Mouse (Mus musculus) left cerebral cortex, adult 2 months (tissue): ENCODE measurements at regions not wholly inside any gene's neighbourhood (a gene's known extent, or its start where the extent isn't known, plus 50 kb on each side); places are given as distances from the start of the nearest gene placed in this dataset.
A peak's percentile ranks its signal among the peaks of the same experiment; 100 is the strongest.

Source experiments
- DNase-seq, 2 experiments: peaks; one replicate each; pipeline ENCODE4 v3.0.0; 2021 to 2022; ENCODE audit warnings: low spot score in 2 of 2, mixed read lengths in 1 of 2; ENCODE audit errors: extremely low spot score in 1 of 2
- H3K27ac ChIP-seq: fragments of 200-600 bp; 2 replicates; pipeline ENCODE4 v1.8.1; 2022
- H3K4me3 ChIP-seq: fragments of 200-600 bp; 2 replicates; pipeline ENCODE4 v1.8.1; 2022
- CTCF ChIP-seq: fragments of 200-600 bp; IDR thresholded peaks from 2 replicates; pipeline ENCODE4 v1.8.1; 2022; ENCODE audit warnings: antibody characterized with exemption, mild to moderate bottlenecking, moderate library complexity
- intact Hi-C: fragments of 180-260 bp; cut with DNase I; formaldehyde crosslinking; loops from one replicate; pipeline ENCODE4 v1.15.1; 2025

GRCm38 (mm10) chr10:99395411-99395810 lies 132.4 kb downstream of the Dusp6 start:
- DNase-seq = no peak
- Histone ChIP-seq H3K4me3 (no peak overlapping the region), H3K27ac (no peak overlapping the region)
- TF ChIP-seq CTCF = no peak
- intact Hi-C loops = loop anchor here (5.0 to 10.0 kb wide), 3 partner anchors 38 to 231 kb away; no protein-coding TSS in a partner anchor

GRCm38 (mm10) chr10:99396630-99397029 lies 133.6 kb downstream of the Dusp6 start:
- peak; percentile 17 to 42 for DNase-seq
- Histone ChIP-seq H3K27ac (no peak overlapping the region), H3K4me3 (no peak overlapping the region)
- TF ChIP-seq CTCF = no peak
- intact Hi-C loops = loop anchor here (1.0 to 10.0 kb wide), 5 partner anchors 39 to 232 kb away; partner anchors contain the start of gene Dusp6

GRCm38 (mm10) chr10:99400076-99400475 lies 137.0 kb downstream of the Dusp6 start:
- DNase-seq = peak; percentile 22 to 29
- Histone ChIP-seq H3K4me3 (no peak overlapping the region), H3K27ac (peak overlapping the region; percentile 75; the same call in 1 of the 2 replicates)
- no peak for TF ChIP-seq CTCF
- intact Hi-C loops = loop anchor here (1.0 to 2.0 kb wide), 3 partner anchors 77 to 90 kb away; no protein-coding TSS in a partner anchor

- Histone ChIP-seq H3K27ac (no peak overlapping the region), H3K4me3 (no peak overlapping the region)
- DNase-seq = no peak
- no peak for TF ChIP-seq CTCF
- intact Hi-C loops = no loop called here
Measured at GRCm38 (mm10) chr10:99406764-99407163, 143.7 kb downstream of the Dusp6 start.

- intact Hi-C loops = no loop called here
- Histone ChIP-seq H3K27ac (no peak overlapping the region), H3K4me3 (no peak overlapping the region)
Measured at GRCm38 (mm10) chr10:99408786-99409185, 145.8 kb downstream of the Dusp6 start.

GRCm38 (mm10) chr10:99409744-99410143 lies 146.7 kb downstream of the Dusp6 start:
- Histone ChIP-seq H3K4me3 (no peak overlapping the region), H3K27ac (peak overlapping the region; percentile 59)
- no peak for TF ChIP-seq CTCF
- no peak for DNase-seq
- intact Hi-C loops = no loop called here

More at GRCm38 (mm10) chr10:99408786-99409185, 145.8 kb downstream of the Dusp6 start:
- TF ChIP-seq CTCF = peak; percentile 29
- DNase-seq = no peak

GRCm38 (mm10) chr10:99410754-99411153 lies 147.7 kb downstream of the Dusp6 start:
- no peak for DNase-seq
- no peak overlapping the region for H3K27ac ChIP-seq
- H3K4me3 ChIP-seq = no peak overlapping the region
- TF ChIP-seq CTCF = no peak
- intact Hi-C loops = no loop called here

GRCm38 (mm10) chr10:99413455-99413854 lies 150.4 kb downstream of the Dusp6 start:
- TF ChIP-seq CTCF = no peak
- DNase-seq = no peak
- intact Hi-C loops = no loop called here

GRCm38 (mm10) chr10:99416271-99416670 lies 153.2 kb downstream of the Dusp6 start:
- intact Hi-C loops = no loop called here
- H3K4me3 ChIP-seq = no peak overlapping the region
- TF ChIP-seq CTCF = no peak
- H3K27ac ChIP-seq = no peak overlapping the region
- no peak for DNase-seq

More at GRCm38 (mm10) chr10:99413455-99413854, 150.4 kb downstream of the Dusp6 start:
- Histone ChIP-seq H3K4me3 (no peak overlapping the region), H3K27ac (no peak overlapping the region)

GRCm38 (mm10) chr10:99416896-99417479 lies 154.0 kb downstream of the Dusp6 start:
- DNase-seq = no peak
- Histone ChIP-seq H3K4me3 (no peak overlapping the region), H3K27ac (no peak overlapping the region)
- intact Hi-C loops = no loop called here
- TF ChIP-seq CTCF = no peak

- no peak overlapping the region for H3K27ac ChIP-seq
- intact Hi-C loops = no loop called here
- no peak for DNase-seq
- no peak for TF ChIP-seq CTCF
- H3K4me3 ChIP-seq = no peak overlapping the region
Measured at GRCm38 (mm10) chr10:99417591-99417990, 154.6 kb downstream of the Dusp6 start.

GRCm38 (mm10) chr10:99418497-99418896 lies 155.5 kb downstream of the Dusp6 start:
- no peak overlapping the region for H3K4me3 ChIP-seq
- H3K27ac ChIP-seq = no peak overlapping the region
- DNase-seq = no peak
- intact Hi-C loops = no loop called here
- TF ChIP-seq CTCF = no peak

GRCm38 (mm10) chr10:99419532-99419931 lies 156.5 kb downstream of the Dusp6 start:
- intact Hi-C loops = no loop called here

More at GRCm38 (mm10) chr10:99419532-99419931, 156.5 kb downstream of the Dusp6 start:
- no peak overlapping the region for H3K4me3 ChIP-seq
- no peak for TF ChIP-seq CTCF
- no peak overlapping the region for H3K27ac ChIP-seq
- no peak for DNase-seq
